Mouse (Mus musculus): ENCODE results near the gene Commd2.
A peak's percentile ranks its signal among the peaks of the same experiment; 100 is the strongest.

Gene Commd2

GRCm38 (mm10) chr3:57651231-57651864 is at the start of gene Commd2:
Gene Commd2 (minus strand): TSS chr3:57651715.
- DNase-seq = peak; percentile 81 to 91

- DNase-seq = peak; percentile 17 to 37
Observed at GRCm38 (mm10) chr3:57696779-57697178, 45.3 kb upstream of the Commd2 start.

- DNase-seq = peak in 1 of 2 experiments; percentile 7
Observed at GRCm38 (mm10) chr3:57696249-57696648, 44.7 kb upstream of the Commd2 start.

GRCm38 (mm10) chr3:57692719-57693118 is 41.2 kb upstream of the Commd2 start, which contains the start of gene Ankub1:
Gene Ankub1 (minus strand): TSS chr3:57692799.
- no peak for DNase-seq

DNA sequence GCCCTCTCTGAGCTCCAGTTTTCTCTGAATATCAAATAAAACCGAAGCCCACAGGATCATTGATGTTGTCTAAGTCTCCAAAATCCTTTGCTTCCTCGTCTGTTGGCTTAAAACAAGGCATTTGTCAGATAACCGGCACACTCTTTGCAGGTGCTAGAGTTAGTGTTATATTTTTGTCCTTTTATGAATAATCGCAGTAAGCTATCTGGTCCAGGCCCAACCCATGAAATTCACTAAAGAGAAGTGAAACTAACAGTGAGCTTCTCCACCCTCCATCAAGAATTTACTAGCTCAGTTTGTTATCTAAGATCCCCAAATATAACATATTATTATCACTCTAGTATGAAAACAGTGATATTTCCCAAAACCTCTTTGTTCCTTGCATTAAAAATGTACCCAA is 40.3 kb upstream of the Commd2 start:
- DNase-seq = no peak

DNA sequence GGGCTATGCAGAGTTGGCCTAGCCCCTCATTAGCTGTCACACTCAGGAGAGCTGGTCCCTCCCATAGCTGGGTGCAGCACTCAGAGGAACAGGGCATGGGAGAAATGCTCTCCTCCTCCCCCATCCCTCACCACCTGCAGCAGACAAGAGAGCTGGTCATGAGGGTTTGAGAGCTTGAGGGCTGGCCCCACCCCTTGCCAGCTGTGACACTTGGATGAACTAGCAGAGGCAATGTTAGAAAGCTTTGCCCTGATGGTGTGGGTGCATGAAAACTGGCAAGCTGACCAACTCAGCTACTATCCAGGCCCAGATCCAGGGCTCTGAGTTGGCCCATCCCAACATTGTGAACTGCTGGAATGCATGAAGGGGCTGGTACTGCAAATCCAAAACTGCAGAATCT is 26.3 kb upstream of the Commd2 start:
- DNase-seq = no peak

DNA sequence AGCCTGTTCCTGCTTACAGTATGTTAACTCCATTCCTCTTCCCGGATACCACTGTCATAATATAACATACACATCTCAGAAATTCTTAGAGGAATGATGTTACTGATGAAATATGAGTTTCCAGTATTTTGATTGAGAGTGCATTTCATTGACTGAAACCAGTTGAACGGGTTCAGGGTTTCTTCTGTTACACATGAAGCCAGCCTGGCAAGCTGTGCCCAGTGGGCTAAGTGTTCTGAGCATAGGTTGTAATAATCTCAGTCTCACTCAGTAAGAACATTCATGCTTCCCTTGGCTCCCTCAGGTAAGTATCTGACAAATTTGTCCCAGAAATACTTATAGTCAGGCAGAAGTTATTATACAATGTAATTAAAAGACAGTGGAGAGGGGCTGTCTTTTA is 22.6 kb upstream of the Commd2 start:
- no peak for DNase-seq

DNA sequence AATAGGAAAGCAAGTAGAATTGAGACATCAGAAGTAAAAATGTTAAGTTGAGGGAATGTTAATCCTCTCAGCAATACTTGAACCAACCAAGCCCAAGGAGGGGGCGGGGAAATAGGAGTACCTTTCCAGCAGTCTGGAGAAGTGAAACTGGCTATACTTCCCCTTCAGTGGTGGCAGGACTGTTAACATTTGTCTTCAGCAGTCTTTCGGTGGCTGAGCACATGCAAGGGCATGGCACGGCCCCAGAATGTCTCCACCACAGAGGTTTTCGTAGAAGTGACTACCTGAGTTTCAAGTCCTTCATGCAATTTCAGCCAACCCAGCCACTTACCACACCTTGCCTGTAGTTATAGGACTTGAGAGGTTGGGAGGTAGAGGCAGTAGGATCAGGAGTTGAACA is 22.1 kb upstream of the Commd2 start:
- no peak for DNase-seq

DNA sequence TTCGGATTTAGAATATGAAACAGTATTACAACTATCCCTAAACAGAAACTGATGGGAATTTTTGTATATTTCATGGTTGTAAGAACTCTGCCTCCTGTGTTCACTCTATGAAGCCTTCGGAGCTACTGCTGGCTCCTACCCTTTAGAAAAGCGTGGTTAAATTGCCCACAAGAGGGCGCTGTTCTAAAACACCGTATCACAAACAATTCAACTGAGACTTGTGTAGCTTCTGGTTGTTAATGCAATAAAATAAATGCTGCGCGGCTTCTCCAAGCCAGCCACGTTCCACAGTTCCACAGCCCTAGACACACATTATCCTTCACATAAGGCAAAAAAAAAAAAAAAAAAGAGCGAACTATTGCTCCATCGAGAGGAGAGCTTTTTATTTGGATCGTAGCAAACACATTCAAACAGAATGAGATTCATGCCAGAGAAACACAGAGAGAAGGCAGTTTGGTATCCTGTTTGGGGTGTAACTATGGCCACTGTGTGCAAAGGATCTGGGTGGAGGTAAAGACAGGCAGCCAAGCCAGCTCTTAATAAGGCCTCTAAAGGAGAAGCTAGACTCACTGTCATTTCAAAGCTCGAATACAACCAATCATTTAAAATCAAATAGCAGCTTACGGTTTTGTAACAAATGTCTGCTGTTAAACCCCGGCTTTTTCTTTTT is 15.7 kb upstream of the Commd2 start:
- DNase-seq = peak; percentile 50 to 76

DNA sequence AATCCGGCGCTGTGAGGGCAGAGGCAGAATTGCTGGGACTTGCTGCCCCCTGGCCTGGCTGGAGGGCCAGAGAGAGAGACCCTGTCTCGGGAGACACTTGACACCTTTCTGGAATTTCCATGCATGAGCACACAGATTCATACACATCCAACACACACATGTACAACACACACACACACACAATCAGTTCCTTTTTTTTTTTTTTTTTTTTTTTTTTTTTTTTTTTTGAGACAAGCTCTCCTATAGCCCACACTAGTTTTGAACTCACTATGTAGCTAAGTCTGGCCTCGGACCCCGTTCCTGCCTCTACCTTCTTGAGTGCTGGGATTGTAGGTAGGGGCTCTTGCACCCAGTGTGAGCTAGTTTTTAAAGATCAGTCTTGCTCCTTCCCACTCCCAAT is 14.4 kb upstream of the Commd2 start:
- DNase-seq = no peak

DNA sequence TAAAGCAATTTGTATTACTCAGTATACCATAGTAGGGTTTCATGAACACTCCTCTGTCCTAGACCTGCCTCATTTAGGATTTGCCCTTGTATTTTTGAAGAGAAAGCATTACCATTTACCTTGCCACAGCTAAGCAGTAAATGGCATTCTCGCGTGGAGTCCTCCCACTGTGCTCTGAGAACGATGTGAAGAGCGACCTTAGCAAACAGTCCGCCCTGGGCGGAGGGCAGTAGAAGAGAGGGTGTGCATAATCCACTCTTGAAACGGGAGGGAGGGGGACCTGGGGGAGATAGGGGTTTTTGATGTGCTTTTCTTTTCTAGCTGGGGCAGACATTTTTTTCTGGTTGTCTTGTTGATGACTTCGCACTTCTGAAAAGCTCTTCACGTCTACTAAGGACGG is 13.2 kb upstream of the Commd2 start:
- no peak for DNase-seq

- peak; percentile 15 to 24 for DNase-seq
Observed at GRCm38 (mm10) chr3:57663731-57664130, 12.2 kb upstream of the Commd2 start.

DNA sequence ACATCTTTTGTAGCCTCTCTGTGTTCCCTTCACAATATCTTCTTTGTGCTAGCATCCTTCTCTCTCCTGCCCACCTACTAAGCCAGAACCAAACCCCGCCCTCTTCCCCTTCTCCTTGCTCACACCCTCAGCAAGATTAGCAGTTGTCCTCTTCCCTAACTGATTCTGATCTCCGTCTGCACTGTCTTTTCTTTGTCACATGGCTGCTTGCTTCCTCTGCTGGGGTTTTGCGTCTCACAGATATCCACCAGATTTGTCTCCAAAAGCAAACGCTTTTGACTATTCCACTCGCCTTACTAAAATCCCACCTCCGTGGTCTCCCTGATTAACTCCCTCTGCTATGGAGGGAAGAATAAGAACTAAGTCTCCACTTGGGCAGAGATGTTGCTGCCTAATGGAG is 7.1 kb upstream of the Commd2 start:
- no peak for DNase-seq

GRCm38 (mm10) chr3:57653646-57654045 is 2.1 kb upstream of the Commd2 start:
- DNase-seq = no peak

DNA sequence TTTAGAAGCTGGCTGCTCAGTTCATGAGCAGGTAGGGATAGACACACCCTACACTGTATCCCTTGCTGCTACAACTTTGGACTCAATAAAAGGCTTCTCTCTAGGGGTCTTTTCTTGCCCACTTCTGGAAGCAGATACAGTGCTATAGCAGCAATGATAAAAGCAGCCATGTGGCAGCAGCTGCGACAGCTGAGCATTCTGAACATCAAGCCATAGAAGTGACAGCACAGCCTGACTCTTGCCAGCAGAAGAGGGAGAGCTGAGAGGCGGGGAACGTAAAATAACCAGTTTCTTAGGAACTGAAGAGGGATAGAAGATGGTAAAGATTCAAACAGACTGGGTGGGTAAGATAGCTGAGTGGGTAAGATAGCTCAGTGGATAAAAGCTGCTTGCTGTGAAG is 970 bp upstream of the Commd2 start:
- no peak for DNase-seq

GRCm38 (mm10) chr3:57651865-57652259 is 347 bp upstream of the Commd2 start:
- DNase-seq = no peak

DNA sequence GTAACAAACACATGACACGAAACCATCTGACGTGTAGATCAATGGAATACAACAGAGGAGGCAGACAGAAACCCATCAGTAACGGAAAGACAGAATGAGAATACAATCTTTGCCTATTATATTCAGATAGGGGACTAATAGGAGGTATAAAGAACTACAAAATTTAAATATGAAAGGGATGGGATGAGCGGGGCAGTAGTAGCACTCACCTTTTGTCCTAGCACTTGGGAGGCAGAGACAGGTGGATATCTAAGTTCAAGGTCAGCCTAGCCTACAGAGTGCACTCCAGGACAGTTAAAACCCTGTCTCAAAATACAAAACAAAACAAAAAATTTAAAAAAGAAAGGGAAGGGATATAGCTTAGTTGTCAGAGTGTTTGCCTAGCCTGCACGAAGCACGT is 8.3 kb downstream of the Commd2 start:
- no peak for DNase-seq

DNA sequence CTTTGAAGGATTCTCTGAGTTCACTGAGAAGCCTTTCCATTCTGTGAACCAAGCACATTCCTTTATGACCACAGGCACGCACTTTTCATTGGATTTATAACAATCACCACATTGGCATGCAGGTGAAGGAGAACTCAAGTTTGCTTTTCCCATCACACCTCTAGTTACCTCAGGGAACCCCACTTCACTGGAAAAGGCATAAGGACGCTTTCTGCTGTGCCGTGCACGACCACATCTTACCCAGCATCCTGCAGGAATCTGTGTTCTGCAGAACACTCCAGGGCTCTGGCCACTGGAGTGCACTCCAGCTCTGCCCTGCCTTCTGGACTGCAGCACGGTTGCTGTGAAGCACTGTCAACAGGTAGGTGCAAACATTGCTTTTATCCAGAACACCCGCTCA is 13.9 kb downstream of the Commd2 start:
- DNase-seq = no peak

GRCm38 (mm10) chr3:57634763-57635487 is 16.6 kb downstream of the Commd2 start:
- no peak for DNase-seq

- no peak for DNase-seq
Observed at GRCm38 (mm10) chr3:57626954-57627513, 24.5 kb downstream of the Commd2 start.

GRCm38 (mm10) chr3:57625275-57625997 is 26.1 kb downstream of the Commd2 start:
- peak; percentile 24 to 74 for DNase-seq

- DNase-seq = peak; percentile 28 to 67
Observed at GRCm38 (mm10) chr3:57619718-57620117, 31.8 kb downstream of the Commd2 start.

GRCm38 (mm10) chr3:57615652-57616051 is 35.9 kb downstream of the Commd2 start:
- DNase-seq = no peak

Measured in kidney, adult 8-10 months (tissue).